Mouse (Mus musculus) lung, embryonic 14.5 days (tissue): Measurements from ENCODE around the gene Cipc. TPM values are rescaled to one million over a fixed set of nuclear protein-coding genes. Genes with fewer than 3 reads are reported as not detected.
A peak's percentile ranks its signal among the peaks of the same experiment; 100 is the strongest.

Experiments used
- ATAC-seq: fragments of 200-750 bp; cut with Nextera tagmentation; 2 replicates; pipeline ENCODE4 v1.8.0; 2017; ENCODE audit warnings: mild to moderate bottlenecking, moderate TSS enrichment, moderate library complexity; ENCODE audit not compliant: insufficient read depth
- DNase-seq: peaks from one replicate; pipeline ENCODE4 v3.0.0-alpha.2; 2015
- H3K27ac ChIP-seq: fragments of 300-500 bp; sonication (generic); 2 replicates; pipeline ENCODE4 v1.5.1; 2014; ENCODE audit warnings: low read depth, mild to moderate bottlenecking, moderate library complexity
- H3K27me3 ChIP-seq: fragments of 300-500 bp; sonication (generic); 2 replicates; pipeline ENCODE4 v1.6.1; 2014; ENCODE audit warnings: low read length, control low read depth; ENCODE audit not compliant: insufficient read depth
- H3K36me3 ChIP-seq: fragments of 300-500 bp; sonication (generic); 2 replicates; pipeline ENCODE4 v1.6.1; 2014; ENCODE audit warnings: control low read depth; ENCODE audit not compliant: insufficient read depth
- H3K4me1 ChIP-seq: fragments of 300-500 bp; sonication (generic); 2 replicates; pipeline ENCODE4 v1.6.1; 2014; ENCODE audit warnings: antibody characterized with exemption, control low read depth; ENCODE audit not compliant: insufficient read depth
- H3K4me2 ChIP-seq: fragments of 300-500 bp; sonication (generic); 2 replicates; pipeline ENCODE4 v1.6.1; 2014; ENCODE audit warnings: mild to moderate bottlenecking
- H3K4me3 ChIP-seq: fragments of 300-500 bp; sonication (generic); 2 replicates; pipeline ENCODE4 v1.5.1; 2014; ENCODE audit warnings: low read depth, low read length
- H3K9ac ChIP-seq: fragments of 300-500 bp; sonication (generic); 2 replicates; pipeline ENCODE4 v1.6.1; 2014
- H3K9me3 ChIP-seq: fragments of 300-500 bp; sonication (generic); 2 replicates; pipeline ENCODE4 v1.6.1; 2016; ENCODE audit warnings: low read depth, low read length, control low read depth
- CTCF ChIP-seq: IDR thresholded peaks from 2 replicates; pipeline ENCODE4 v1.5.1; 2016; ENCODE audit warnings: antibody characterized with exemption, low read depth
- WGBS: fragments of 180-500 bp; shearing (Covaris S2); extraction: QIAGEN DNeasy Blood & Tissue Kit; methylation state at CpG from one replicate; pipeline ENCODE4 v1.1.7; 2014; 5-methylcytosine and 5-hydroxymethylcytosine counted together
- polyA plus RNA-seq: library from polyadenylated mRNA; unstranded; fragments of >200 nt; fragmentation: Nextera tagmentation; extraction: Ambion mirVana; gene quantifications from 2 replicates; pipeline ENCODE4 v1.2.1, GENCODE M21; 2014

Gene Cipc
- polyA plus RNA-seq = 22.4 and 24.3 TPM in 2 replicates

DNA sequence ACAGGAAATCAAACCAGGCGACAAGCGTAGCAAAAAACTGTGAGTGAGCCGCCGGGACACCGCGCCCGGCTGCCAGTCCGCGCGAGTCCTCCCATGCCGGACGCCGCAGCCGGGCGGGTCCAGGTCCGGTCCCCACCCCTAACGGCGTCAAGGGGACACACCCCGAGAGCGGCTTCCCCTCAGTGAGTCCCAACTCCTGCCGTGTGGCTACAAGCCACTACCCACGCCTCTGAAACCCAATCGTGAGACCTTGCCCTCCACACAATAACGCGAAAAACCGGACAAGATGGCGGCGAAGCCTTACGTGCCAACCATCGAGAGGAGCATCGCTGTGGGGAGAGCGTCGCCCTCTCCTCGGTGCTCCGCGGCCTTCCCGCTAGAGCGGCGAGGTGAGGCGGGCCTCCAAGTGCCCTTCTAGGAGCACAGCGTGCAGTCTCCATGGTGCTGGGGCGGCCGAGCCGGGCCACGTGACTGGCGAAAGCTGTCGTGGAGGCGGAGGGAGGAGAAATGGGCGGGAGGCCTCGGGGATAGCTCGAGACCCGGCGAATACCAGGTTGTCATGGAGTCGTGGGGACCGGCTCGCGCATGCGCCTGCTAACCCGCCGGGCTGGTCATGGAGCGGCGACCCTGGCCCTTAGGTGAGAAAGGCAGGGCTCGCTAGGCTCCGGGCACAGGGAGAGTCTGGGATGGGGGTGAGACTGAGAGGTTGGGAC, at the start of gene Cipc:
Gene Cipc (plus strand): TSS at position 182 of the 713 bp plus-strand sequence.
- Histone ChIP-seq H3K4me3 (peak within 1 kb of the TSS; percentile 71), H3K27ac (peak within 1 kb of the TSS; percentile 99), H3K4me1 (peaks cover 18% of the 10 kb centered on the region), H3K27me3 (no peaks in the 10 kb centered on the region), H3K4me2 (peak within 1 kb of the TSS; percentile 86), H3K9me3 (no peaks in the 10 kb centered on the region), H3K36me3 (no peaks in the 10 kb centered on the region), H3K9ac (peak within 1 kb of the TSS; percentile 92)
- ATAC-seq (peak; percentile 99), DNase-seq (peak; percentile 99)
- TF ChIP-seq CTCF = no peak; the same call in 1 of the 2 replicates
- WGBS = under 1% methylated on average over 64 of the region's 64 CpGs

DNA sequence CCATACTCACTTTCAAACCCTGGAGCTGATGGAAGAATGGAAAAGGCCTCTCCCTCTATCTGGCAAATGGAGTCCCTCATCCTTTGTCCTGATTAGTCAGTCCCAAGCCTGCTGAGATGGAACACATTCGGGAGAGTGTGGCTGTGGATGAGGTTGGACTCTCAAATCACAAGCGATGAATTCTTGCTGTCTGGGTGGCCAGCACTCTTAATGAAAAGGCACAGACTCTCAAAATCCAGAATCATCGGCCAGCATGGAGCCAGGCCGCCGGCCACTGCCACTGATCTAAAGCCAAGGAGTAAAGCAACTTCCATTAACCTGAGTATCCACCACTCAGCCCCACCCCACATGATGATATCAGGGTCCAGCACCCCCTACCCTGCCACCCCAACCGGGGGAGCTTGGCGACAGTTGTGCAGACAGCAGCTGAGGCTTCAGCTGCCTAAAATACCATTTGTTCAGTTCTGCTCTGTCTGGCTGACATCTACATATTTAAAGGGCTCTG, 49.0 kb upstream of the Cipc start:
- no peaks in the 10 kb centered on the region for H3K9me3 ChIP-seq
- DNase-seq = no peak
- no peak overlapping the region for H3K4me3 ChIP-seq
- H3K4me2 ChIP-seq = peak overlapping the region; percentile 67; the same call in 1 of the 2 replicates
- TF ChIP-seq CTCF = no peak
- no peak overlapping the region; the same call in 1 of the 2 replicates for H3K9ac ChIP-seq
- no peaks in the 10 kb centered on the region for H3K27me3 ChIP-seq
- peaks cover 61% of the 10 kb centered on the region for H3K4me1 ChIP-seq
- no peak for ATAC-seq
- peak overlapping the region; percentile 97 for H3K27ac ChIP-seq
- no peaks in the 10 kb centered on the region for H3K36me3 ChIP-seq
- 45% methylated on average over 7 of the region's 7 CpGs for WGBS

DNA sequence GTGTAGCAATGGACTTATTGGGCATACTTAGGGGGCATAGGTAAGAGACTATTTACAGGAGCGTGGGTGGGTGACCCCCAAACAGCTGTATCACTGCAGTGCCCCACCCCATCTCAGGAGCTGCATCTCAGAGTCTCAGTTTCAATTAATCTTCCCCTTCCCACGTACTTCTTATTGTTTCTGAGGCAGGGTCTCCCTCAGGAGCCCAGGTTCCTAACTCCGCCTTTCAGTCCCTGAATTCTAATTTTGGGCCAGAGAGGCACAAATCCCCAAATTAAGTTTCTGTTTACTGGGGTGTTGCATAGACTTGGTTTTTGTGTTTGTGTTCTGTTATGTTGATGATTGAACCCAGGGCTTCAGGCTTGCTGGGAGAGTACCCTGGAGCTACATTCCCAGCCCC, 48.4 kb upstream of the Cipc start:
- ATAC-seq = no peak
- Histone ChIP-seq H3K4me3 (no peak overlapping the region), H3K9me3 (no peaks in the 10 kb centered on the region), H3K27me3 (no peaks in the 10 kb centered on the region), H3K27ac (peak overlapping the region; percentile 97; the same call in 1 of the 2 replicates), H3K9ac (no peak overlapping the region), H3K4me1 (peaks cover 54% of the 10 kb centered on the region), H3K4me2 (no peak overlapping the region), H3K36me3 (no peaks in the 10 kb centered on the region)
- no peak for TF ChIP-seq CTCF
- DNase-seq = no peak
- 65% methylated on average over 3 of the region's 3 CpGs for WGBS

DNA sequence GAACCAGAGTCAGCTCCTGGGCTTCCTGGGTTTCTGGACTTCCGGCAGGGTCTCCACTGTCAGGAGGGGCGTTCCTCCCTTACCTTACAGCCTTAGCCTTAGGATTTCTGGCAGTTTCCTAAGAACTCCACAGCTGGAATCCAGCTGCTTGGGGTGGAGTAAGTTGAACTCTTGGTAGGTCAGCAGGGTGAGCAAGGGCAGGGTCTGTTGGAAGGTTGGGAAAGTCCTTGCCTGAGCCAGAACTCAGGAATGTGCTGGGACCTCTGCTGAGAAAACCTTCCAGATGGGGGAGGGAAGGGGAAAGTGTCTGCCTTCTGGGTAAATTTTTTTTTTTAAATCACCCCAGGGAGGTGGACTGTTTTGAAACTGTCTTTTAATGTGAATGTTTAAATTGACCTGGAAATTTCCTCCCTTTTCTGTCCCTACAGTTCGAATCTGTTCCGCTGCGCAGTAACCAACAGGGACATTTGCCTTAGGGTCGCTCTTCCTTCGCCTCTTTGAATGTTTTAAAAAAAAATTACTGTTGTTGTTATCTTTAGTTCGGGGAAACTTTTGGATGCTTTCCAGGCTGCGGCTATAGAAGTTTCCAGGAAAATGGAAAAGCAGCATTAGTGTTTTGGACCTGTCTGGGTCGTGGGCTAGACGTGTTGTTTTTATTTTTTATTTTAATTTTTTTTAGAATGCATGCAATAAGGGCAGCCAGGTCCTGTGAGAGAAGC, 47.2 kb upstream of the Cipc start:
- H3K4me1 ChIP-seq = peaks cover 49% of the 10 kb centered on the region
- H3K9ac ChIP-seq = 0 out of 2 replicates have a peak overlapping the region, but pooled peaks have one; percentile 13
- peak overlapping the region; percentile 97 for H3K27ac ChIP-seq
- ATAC-seq (peak; percentile 22), DNase-seq (peak; percentile 90)
- WGBS = 30% methylated on average over 11 of the region's 11 CpGs
- no peaks in the 10 kb centered on the region for H3K9me3 ChIP-seq
- H3K27me3 ChIP-seq = no peaks in the 10 kb centered on the region
- H3K36me3 ChIP-seq = no peaks in the 10 kb centered on the region
- peak overlapping the region; percentile 46 for H3K4me2 ChIP-seq
- TF ChIP-seq CTCF = no peak
- no peak overlapping the region for H3K4me3 ChIP-seq

DNA sequence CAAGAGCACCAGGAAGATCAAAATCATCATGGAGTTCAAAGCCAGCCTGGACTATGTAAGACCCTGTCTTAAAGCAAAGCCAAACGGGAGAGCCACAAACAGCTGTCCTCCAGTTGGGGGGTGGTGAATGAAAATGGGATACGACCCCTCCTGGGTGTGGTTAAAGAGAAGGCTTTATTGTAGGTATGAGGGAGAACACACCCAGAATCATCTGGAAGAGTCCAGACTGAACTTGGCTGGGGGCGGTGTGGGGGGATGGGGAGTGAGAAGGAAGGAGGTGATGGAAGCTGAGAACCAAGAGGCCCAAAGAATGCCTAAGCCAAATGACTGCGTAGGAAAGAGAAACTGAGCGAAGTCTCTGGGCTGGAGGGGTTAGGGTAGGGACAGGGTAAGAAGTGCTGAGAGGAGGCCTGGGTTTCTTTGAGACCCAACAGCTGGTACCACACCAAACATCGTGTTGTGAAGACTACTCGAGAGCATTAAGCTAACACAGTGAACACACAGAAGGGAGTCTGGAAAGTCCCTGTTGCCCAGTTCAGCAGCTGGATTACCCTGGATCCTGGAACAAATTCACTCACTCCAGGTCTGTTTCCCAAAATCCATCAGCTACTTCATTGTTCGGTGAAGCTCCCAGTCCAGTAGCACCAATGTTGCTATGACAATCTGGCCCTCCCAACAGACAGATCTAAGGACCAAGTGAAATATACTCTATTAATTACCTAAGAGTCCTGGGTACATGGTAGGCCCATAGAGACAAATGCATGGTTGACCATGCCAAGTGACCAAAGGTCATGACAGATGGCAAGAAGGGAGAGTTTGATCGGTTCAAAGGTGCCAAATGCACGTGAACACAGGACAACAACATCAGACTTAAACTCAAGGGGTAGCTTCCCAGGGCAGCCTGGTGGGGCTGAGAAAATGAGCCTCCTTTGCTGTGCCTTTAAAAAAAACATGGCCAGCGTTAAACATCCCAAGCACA, 42.7 kb upstream of the Cipc start:
- peaks cover 13% of the 10 kb centered on the region for H3K4me1 ChIP-seq
- H3K36me3 ChIP-seq = no peaks in the 10 kb centered on the region
- ATAC-seq (no peak), DNase-seq (no peak)
- H3K27me3 ChIP-seq = no peaks in the 10 kb centered on the region
- no peak for TF ChIP-seq CTCF
- no peak overlapping the region for H3K4me2 ChIP-seq
- WGBS = 63% methylated on average over 11 of the region's 11 CpGs
- H3K27ac ChIP-seq = no peak overlapping the region
- no peak overlapping the region for H3K4me3 ChIP-seq
- H3K9ac ChIP-seq = no peak overlapping the region
- H3K9me3 ChIP-seq = no peaks in the 10 kb centered on the region

DNA sequence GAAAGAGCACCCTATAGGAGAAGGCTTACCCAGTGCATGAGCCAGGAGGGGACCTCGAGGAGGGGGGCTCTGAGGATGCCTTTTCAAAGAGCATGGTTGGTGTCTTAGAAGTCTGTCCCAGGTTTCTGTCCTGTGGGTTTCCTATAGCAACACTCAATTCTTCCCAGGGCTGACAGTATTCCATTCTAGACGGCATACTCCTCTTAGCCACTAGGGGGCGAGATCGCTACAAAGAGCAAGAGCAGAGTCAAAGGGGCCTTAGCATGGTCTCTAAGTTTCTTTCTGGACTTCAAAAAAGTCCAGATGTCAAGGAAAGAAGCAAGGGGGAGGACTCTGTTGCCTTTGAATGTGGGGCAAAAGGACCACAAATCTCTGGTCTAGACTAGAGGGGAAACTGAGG, 41.6 kb upstream of the Cipc start:
- Histone ChIP-seq H3K27ac (no peak overlapping the region), H3K9me3 (no peaks in the 10 kb centered on the region)
- WGBS = 14% methylated on average over 4 of the region's 4 CpGs

More for the DNA sequence above, 41.6 kb upstream of the Cipc start:
- Histone ChIP-seq H3K4me1 (peaks cover 3% of the 10 kb centered on the region), H3K36me3 (no peaks in the 10 kb centered on the region), H3K27me3 (no peaks in the 10 kb centered on the region), H3K4me3 (no peak overlapping the region), H3K9ac (no peak overlapping the region), H3K4me2 (no peak overlapping the region)
- DNase-seq = peak; percentile 81
- peak; percentile 13; the same call in 1 of the 2 replicates for ATAC-seq
- peak; percentile 87 for TF ChIP-seq CTCF
